Mouse (Mus musculus): ENCODE measurements at regions not wholly inside any gene's neighbourhood (a gene's known extent, or its start where the extent isn't known, plus 50 kb on each side); places are given as distances from the start of the nearest gene placed in this dataset.

DNA sequence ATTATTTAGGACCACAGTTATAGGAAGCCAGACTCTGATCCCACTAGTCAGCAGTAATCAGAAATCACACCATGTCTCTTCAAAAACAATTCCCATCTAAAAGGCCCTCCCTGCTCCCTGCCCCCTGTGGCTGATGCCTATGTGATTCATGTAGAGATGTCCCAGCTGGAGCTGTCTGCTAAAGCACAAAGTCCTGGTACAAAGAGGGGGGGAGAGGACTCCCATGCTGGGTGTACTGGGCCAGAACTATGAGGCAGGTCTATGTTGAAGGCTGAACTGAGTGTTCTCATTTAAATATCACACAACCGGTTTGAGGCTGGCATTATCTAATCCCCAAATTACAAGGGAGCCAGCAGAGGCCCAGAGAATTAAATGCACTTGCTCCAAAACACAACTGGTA lies 88.2 kb downstream of the Chst1 start:
- Histone ChIP-seq H3K27me3 (ENCODE audit: low read depth, poor library complexity, severe bottlenecking) (no peaks in the 10 kb centered on the region), H3K4me3 (no peak overlapping the region), H3K4me1 (peaks cover 22% of the 10 kb centered on the region), H3K36me3 (no peaks in the 10 kb centered on the region), H3K9me3 (replicated peaks) (no peaks in the 10 kb centered on the region), H3K27ac (replicated peaks) (no peak overlapping the region)
- WGBS, result 30% methylated on average over 1 of the region's 1 CpGs
- DNase-seq (ENCODE audit: low spot score), result no peak

DNA sequence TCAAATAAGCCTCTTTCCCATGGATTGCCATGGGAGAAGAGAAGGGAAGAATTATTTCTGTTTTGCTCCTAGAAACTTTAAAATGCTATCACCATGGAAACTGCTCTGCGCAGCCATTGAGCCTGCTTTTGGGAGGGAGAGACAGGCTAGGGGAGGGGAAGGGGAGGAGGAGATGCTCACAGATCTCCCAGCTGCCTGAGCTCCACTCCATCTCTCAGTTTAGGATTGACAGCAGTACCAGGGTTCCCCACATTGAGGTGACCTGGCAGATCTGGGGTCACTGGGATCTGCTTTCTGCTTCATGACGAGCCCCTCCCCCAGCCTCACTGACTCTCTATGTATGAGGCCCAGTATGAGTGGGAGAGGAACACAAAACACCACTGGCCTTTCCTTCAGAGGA lies 89.7 kb downstream of the Chst1 start:
- WGBS, result 38% methylated on average over 2 of the region's 2 CpGs
- no peaks in the 10 kb centered on the region for H3K36me3 ChIP-seq
- H3K4me3 ChIP-seq, result no peak overlapping the region
- H3K9me3 ChIP-seq (replicated peaks), result no peaks in the 10 kb centered on the region
- H3K27me3 ChIP-seq (ENCODE audit: low read depth, poor library complexity, severe bottlenecking), result 0 out of 2 replicates have a peak, but pooled peaks cover 8% of the 10 kb centered on the region
- H3K4me1 ChIP-seq, result peaks cover 22% of the 10 kb centered on the region
- H3K27ac ChIP-seq (replicated peaks), result peak overlapping the region; percentile 58
- no peak for DNase-seq (ENCODE audit: low spot score)

DNA sequence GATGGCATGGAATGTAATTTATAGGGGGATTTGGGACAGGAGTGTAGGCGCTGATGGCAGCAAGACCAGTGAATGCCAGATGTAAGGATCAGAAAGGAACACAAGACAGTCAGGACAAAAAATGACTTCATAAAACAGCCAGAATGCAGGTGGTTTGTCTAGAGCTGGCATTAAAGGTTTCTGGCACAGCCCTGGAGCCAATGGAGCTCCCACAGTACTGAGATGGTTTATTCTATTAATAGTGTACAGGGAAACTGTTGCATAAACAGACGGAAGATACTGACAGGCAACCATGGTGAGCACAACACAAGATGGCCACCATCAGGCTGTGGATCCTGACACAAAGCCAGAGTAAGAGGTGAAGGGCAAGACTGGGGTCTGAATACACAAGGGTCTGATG lies 90.8 kb downstream of the Chst1 start:
- Histone ChIP-seq H3K4me3 (no peak overlapping the region), H3K9me3 (replicated peaks) (no peaks in the 10 kb centered on the region), H3K27ac (replicated peaks) (no peak overlapping the region), H3K27me3 (ENCODE audit: low read depth, poor library complexity, severe bottlenecking) (0 out of 2 replicates have a peak, but pooled peaks cover 11% of the 10 kb centered on the region), H3K36me3 (no peaks in the 10 kb centered on the region), H3K4me1 (peaks cover 26% of the 10 kb centered on the region)
- no peak for DNase-seq (ENCODE audit: low spot score)
- WGBS, result 88% methylated on average over 2 of the region's 2 CpGs

DNA sequence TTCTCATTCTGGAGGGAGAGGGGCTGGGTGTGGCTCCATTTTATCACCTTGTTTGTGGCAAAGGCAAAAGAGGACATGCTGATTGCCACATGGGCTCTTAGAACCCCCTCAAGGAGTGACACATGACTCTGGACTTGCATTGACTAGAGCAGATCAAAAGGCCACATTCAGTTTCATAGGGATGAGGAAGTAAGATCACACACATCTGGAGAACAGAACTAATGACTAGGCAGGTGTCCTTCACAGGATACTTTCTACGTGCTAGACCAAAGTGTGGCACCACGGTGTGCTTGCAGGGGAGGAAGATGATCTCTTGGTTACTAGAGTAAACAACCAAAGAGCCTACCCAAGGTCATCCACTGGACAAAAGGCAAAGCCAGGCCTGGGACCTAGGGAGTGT lies 91.9 kb downstream of the Chst1 start:
- H3K36me3 ChIP-seq, result no peaks in the 10 kb centered on the region
- no peak overlapping the region for H3K4me3 ChIP-seq
- no peak for DNase-seq (ENCODE audit: low spot score)
- no peak overlapping the region for H3K27ac ChIP-seq (replicated peaks)
- H3K4me1 ChIP-seq, result peaks cover 37% of the 10 kb centered on the region
- H3K9me3 ChIP-seq (replicated peaks), result no peaks in the 10 kb centered on the region
- 0 out of 2 replicates have a peak, but pooled peaks cover 11% of the 10 kb centered on the region for H3K27me3 ChIP-seq (ENCODE audit: low read depth, poor library complexity, severe bottlenecking)
- WGBS, result 76% methylated on average over 2 of the region's 2 CpGs

DNA sequence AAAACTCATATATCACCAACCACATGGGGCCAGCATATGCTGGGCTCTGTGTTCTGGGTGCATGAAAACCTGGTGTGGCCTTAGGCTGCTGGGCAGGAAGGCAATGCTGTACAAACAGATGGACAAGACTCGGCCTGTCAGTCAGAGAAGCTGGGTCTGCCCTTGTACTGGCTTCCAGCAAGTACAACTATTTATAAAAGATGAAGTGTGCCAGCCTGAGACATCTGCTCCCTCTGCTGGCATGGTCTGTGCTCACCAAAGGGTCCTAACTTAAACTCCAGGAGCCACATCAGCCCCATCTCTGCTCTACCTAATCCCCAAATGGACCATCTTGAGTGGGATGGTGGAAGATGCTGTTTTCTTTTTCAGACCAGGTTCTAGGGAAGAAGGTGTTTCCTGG lies 93.1 kb downstream of the Chst1 start:
- 90% methylated on average over 1 of the region's 1 CpGs for WGBS
- no peak for DNase-seq (ENCODE audit: low spot score)
- Histone ChIP-seq H3K4me1 (peaks cover 39% of the 10 kb centered on the region), H3K9me3 (replicated peaks) (no peaks in the 10 kb centered on the region), H3K27ac (replicated peaks) (no peak overlapping the region), H3K4me3 (no peak overlapping the region), H3K36me3 (no peaks in the 10 kb centered on the region), H3K27me3 (ENCODE audit: low read depth, poor library complexity, severe bottlenecking) (0 out of 2 replicates have a peak, but pooled peaks cover 11% of the 10 kb centered on the region)

DNA sequence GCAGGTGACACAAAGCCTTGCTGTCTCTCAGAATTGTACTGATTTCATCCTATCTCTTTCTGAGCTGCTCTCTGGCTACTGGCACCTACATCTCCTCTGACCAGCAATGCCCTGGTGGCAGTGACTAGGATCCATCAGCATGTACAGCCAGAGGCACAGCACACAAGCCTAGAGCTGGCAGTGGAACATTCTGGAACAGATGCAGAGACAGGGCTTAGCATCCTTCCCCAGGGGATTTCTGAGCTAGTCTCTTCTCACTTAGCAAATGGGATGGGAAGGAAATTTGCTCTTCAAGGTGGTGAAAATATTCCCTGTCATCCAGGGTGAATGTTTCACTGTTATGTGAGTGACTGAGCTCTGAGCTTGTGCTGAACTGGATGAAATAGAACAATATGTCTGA lies 93.5 kb downstream of the Chst1 start:
- Histone ChIP-seq H3K27ac (replicated peaks) (no peak overlapping the region), H3K36me3 (no peaks in the 10 kb centered on the region)

DNA sequence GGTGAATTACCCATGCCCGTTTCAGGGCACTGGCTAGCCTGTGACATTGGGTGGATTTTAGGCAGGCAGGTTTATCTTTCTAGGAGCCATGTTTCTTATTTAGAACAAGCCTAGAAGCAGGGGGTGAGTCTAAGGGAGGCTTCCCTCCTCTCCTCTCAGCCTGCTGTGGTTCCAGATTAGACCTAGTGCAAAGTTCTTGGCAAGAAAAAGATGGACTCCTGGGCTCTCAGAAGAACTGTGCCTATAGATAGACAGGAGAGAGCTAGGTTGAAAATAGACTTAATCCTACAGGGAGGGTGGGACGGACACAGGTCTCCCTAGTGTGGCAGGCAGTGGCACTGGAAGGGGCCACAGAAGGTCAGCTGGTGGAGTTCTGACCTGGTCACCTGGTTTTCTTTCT lies 95.3 kb downstream of the Chst1 start:
- DNase-seq (ENCODE audit: low spot score), result no peak
- H3K27ac ChIP-seq (replicated peaks), result no peak overlapping the region; the same call in 1 of the 2 replicates
- WGBS, result 89% methylated on average over 2 of the region's 2 CpGs

More for the DNA sequence above, 93.5 kb downstream of the Chst1 start:
- H3K4me3 ChIP-seq, result no peak overlapping the region
- H3K9me3 ChIP-seq (replicated peaks), result no peaks in the 10 kb centered on the region
- peaks cover 39% of the 10 kb centered on the region for H3K4me1 ChIP-seq
- DNase-seq (ENCODE audit: low spot score), result no peak
- H3K27me3 ChIP-seq (ENCODE audit: low read depth, poor library complexity, severe bottlenecking), result 0 out of 2 replicates have a peak, but pooled peaks cover 11% of the 10 kb centered on the region

DNA sequence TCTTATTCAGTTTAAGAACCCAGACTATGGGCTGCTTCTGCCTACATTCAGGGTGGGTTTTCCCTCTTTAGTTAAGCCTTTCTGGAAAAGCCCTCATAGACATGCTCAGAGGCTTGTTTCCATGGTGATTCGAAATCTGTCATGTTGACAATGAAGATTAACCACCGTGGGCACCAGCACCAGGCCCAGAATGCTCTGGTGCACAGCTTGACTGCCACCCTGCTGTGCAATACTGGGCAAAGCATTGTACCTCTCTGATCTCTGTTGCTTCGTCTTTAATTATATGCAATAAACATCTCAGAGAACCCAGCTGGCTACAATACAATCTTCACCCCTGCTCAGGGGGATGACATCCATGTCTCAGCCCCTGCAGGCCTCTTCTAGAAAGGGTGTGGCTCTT lies 96.4 kb downstream of the Chst1 start:
- Histone ChIP-seq H3K36me3 (no peaks in the 10 kb centered on the region), H3K4me3 (no peak overlapping the region), H3K27ac (replicated peaks) (0 out of 2 replicates have a peak overlapping the region, but pooled peaks have one; percentile 3), H3K4me1 (peaks cover 24% of the 10 kb centered on the region), H3K9me3 (replicated peaks) (no peaks in the 10 kb centered on the region), H3K27me3 (ENCODE audit: low read depth, poor library complexity, severe bottlenecking) (0 out of 2 replicates have a peak, but pooled peaks cover 11% of the 10 kb centered on the region)
- peak; percentile 28 for DNase-seq (ENCODE audit: low spot score)
- 21% methylated on average over 3 of the region's 3 CpGs for WGBS

More for the DNA sequence above, 95.3 kb downstream of the Chst1 start:
- no peak overlapping the region for H3K4me3 ChIP-seq
- no peaks in the 10 kb centered on the region for H3K36me3 ChIP-seq
- no peaks in the 10 kb centered on the region for H3K9me3 ChIP-seq (replicated peaks)
- H3K27me3 ChIP-seq (ENCODE audit: low read depth, poor library complexity, severe bottlenecking), result 0 out of 2 replicates have a peak, but pooled peaks cover 11% of the 10 kb centered on the region
- H3K4me1 ChIP-seq, result peaks cover 24% of the 10 kb centered on the region

DNA sequence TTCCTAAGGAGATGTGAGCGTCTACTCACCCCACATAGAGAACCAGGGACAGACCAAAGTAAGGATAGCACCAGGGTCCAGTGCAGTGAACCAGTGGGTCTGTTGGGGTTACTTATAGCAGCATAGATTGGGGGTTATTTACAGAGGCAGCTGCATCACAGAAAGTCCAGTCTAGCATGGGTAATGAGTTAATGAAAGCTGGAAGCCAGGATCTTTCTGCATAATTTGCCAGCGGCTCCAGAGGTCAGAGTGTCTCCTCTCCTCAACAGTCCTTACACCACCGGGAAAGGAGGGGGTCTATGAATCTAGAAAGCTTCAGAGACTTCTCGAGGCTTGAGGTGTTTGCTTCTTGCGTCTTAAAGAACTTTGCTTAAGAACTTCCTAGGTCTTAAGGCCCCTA lies 98.2 kb downstream of the Chst1 start:
- H3K4me3 ChIP-seq, result no peak overlapping the region
- H3K27ac ChIP-seq (replicated peaks), result no peak overlapping the region
- H3K4me1 ChIP-seq, result peaks cover 36% of the 10 kb centered on the region
- DNase-seq (ENCODE audit: low spot score), result no peak
- H3K36me3 ChIP-seq, result no peaks in the 10 kb centered on the region
- WGBS, result 70% methylated on average over 5 of the region's 5 CpGs
- 0 out of 2 replicates have a peak, but pooled peaks cover 11% of the 10 kb centered on the region for H3K27me3 ChIP-seq (ENCODE audit: low read depth, poor library complexity, severe bottlenecking)
- H3K9me3 ChIP-seq (replicated peaks), result no peaks in the 10 kb centered on the region

DNA sequence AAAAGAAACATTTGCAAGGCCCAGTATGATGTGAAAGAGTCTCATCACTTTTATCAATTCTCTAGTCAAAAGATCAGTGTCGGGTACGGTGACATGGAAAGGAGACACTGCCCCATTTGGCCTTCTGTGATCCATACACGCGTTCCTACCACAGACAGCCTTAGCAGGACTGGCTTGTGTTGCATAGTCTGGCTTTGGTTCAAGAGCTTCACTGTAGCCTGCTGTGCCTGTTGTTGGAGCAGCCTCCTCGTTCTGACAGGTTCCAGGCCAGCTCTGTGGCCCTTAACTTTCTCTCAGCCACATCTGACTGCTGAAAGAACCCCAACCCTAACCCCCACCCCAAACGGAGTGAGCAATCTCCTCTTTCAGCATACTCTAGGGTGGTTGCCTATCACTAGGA lies 99.9 kb downstream of the Chst1 start:
- Histone ChIP-seq H3K4me1 (peaks cover 41% of the 10 kb centered on the region), H3K36me3 (no peaks in the 10 kb centered on the region), H3K27me3 (ENCODE audit: low read depth, poor library complexity, severe bottlenecking) (0 out of 2 replicates have a peak, but pooled peaks cover 2% of the 10 kb centered on the region), H3K9me3 (replicated peaks) (no peaks in the 10 kb centered on the region), H3K27ac (replicated peaks) (no peak overlapping the region), H3K4me3 (no peak overlapping the region)
- 85% methylated on average over 6 of the region's 6 CpGs for WGBS
- no peak for DNase-seq (ENCODE audit: low spot score)

DNA sequence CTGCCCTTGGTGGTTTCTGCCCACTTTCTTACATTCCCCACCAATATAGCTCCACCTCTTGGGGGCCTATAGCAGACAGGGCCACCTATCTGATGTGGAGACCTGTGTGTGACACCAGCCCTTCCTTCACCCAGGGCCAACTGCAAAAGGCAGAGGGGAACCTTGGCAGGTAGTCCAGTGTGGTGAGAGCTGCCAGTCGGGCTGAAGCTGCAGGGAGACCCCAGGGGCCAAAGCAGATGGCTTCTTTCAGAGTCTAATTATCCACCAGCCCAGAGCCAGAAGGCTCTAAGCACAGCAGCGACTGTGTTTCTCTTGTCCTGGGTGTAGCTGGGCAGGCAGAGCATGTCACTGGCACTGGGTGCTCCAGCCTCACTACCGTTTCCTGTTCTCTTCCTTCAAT lies 104.5 kb downstream of the Chst1 start:
- Histone ChIP-seq H3K4me3 (no peak overlapping the region), H3K9me3 (replicated peaks) (no peaks in the 10 kb centered on the region), H3K27ac (replicated peaks) (0 out of 2 replicates have a peak overlapping the region, but pooled peaks have one; percentile 23), H3K36me3 (no peaks in the 10 kb centered on the region), H3K27me3 (ENCODE audit: low read depth, poor library complexity, severe bottlenecking) (no peaks in the 10 kb centered on the region), H3K4me1 (peaks cover 18% of the 10 kb centered on the region)
- 53% methylated on average over 3 of the region's 3 CpGs for WGBS
- no peak for DNase-seq (ENCODE audit: low spot score)

DNA sequence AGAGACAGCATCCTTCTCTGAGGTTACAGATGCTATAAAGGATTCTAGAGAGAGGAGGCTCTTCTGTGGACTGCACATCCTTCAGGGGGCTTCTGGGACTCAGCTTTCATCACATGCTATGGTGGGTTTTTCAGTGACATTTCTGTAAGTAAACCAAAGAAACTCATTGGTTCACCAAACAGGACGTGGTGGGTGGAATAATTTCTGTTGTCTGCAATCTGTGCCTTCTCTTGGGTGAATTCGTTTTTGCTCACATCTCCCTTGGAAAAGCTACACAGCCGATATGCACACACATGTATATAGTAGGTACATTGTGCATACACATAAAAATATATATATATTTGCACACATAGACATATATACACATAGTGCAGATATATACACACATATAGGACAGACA lies 110.2 kb downstream of the Chst1 start:
- Histone ChIP-seq H3K36me3 (no peaks in the 10 kb centered on the region), H3K4me1 (peaks cover 28% of the 10 kb centered on the region), H3K4me3 (no peak overlapping the region), H3K9me3 (replicated peaks) (no peaks in the 10 kb centered on the region), H3K27me3 (ENCODE audit: low read depth, poor library complexity, severe bottlenecking) (peaks cover 18% of the 10 kb centered on the region), H3K27ac (replicated peaks) (no peak overlapping the region)
- WGBS, result 86% methylated on average over 3 of the region's 3 CpGs
- no peak for DNase-seq (ENCODE audit: low spot score)

DNA sequence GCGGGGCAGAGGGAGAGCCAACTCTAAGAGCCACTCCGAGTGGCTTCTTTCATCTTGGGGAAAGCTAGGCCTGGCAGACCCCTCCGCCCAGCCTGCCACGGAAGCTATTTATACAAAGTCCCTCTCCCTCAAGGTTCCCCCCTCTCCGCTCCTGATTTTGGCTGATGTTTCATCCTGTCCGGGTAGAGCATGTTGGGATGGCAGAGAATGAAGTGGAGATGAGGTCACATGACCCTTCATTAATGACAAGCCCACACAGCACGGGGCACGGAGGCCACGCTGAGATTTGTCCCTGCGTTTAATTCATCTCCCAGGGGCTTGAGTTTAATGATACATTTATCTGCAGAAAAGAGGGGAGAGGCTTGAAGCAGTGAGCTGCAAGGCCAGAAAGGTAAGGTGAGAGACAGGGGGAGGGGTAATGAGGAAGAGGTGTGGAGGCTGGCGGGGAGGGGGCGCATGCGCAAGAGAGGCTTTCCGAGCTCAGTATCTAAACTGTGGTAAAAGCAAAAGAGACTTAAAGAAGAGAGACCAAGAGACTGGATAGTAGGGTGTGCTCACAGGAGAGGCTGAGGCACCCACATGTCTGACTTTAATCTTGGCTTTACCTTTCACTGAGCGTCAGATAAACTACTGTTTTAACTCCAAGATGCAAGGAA lies 111.7 kb downstream of the Chst1 start:
- 42% methylated on average over 15 of the region's 15 CpGs for WGBS
- Histone ChIP-seq H3K36me3 (no peaks in the 10 kb centered on the region), H3K4me1 (peaks cover 28% of the 10 kb centered on the region), H3K27me3 (ENCODE audit: low read depth, poor library complexity, severe bottlenecking) (peaks cover 20% of the 10 kb centered on the region), H3K9me3 (replicated peaks) (no peaks in the 10 kb centered on the region), H3K4me3 (peak overlapping the region; percentile 32; the same call in 1 of the 2 replicates), H3K27ac (replicated peaks) (no peak overlapping the region; the same call in 1 of the 2 replicates)
- DNase-seq (ENCODE audit: low spot score), result no peak
